Mouse (Mus musculus) MEL (cell line): ENCODE data around the gene Uggt1. TPM values are rescaled to one million over a fixed set of nuclear protein-coding genes. Genes with fewer than 3 reads are reported as not detected.

ENCODE experiments used
- DNase-seq: peaks from one replicate; pipeline ENCODE4 v3.0.0; 2011; ENCODE audit warnings: low read depth, low spot score
- H3K27ac ChIP-seq: 2 replicates; pipeline ENCODE4 v1.5.1; 2012; ENCODE audit warnings: low read depth, mild to moderate bottlenecking, control low read depth, low read length, moderate library complexity; ENCODE audit not compliant: control insufficient read depth
- H3K27me3 ChIP-seq, 2 experiments: fragments of 150-350 bp in 1 of 2; sonication (generic) in 1 of 2; 2 replicates each; pipeline ENCODE4 v1.6.1; 2012; ENCODE audit warnings: low read length in 2 of 2, mild to moderate bottlenecking in 2 of 2, improper control_type of control experiment in 1 of 2, moderate library complexity in 1 of 2; ENCODE audit not compliant: insufficient read depth in 2 of 2, control insufficient read depth in 1 of 2
- H3K36me3 ChIP-seq, 2 experiments: 2 replicates each; pipeline ENCODE4 v1.6.1; 2012 to 2014; ENCODE audit warnings: low read length in 2 of 2, improper control_type of control experiment in 1 of 2, inconsistent platforms in 1 of 2, mild to moderate bottlenecking in 1 of 2; ENCODE audit not compliant: insufficient read depth in 2 of 2, control insufficient read depth in 1 of 2
- H3K4me1 ChIP-seq, 2 experiments: fragments of 150-350 bp in 1 of 2; sonication (generic) in 1 of 2; 2 replicates each; pipeline ENCODE4 v1.6.1; 2012; ENCODE audit warnings: low read length in 2 of 2, improper control_type of control experiment in 1 of 2, mild to moderate bottlenecking in 1 of 2; ENCODE audit not compliant: insufficient read depth in 2 of 2, control insufficient read depth in 1 of 2
- H3K4me3 ChIP-seq, 2 experiments: fragments of 150-350 bp in 1 of 2; sonication (generic) in 1 of 2; 2 replicates each; pipeline ENCODE4 v1.5.1; 2012; ENCODE audit warnings: low read depth in 2 of 2, low read length in 2 of 2, mild to moderate bottlenecking in 2 of 2, moderate library complexity in 2 of 2, control low read depth in 1 of 2, improper control_type of control experiment in 1 of 2; ENCODE audit not compliant: control insufficient read depth in 1 of 2, insufficient read depth in 1 of 2
- H3K79me2 ChIP-seq: 2 replicates; pipeline ENCODE4 v1.6.1; 2012; ENCODE audit warnings: mild to moderate bottlenecking, low read length, moderate library complexity; ENCODE audit not compliant: control insufficient read depth, poor library complexity, insufficient read depth
- H3K9ac ChIP-seq: 2 replicates; pipeline ENCODE4 v1.6.1; 2012; ENCODE audit warnings: low read depth, mild to moderate bottlenecking, control low read depth, low read length, moderate library complexity; ENCODE audit not compliant: control insufficient read depth, poor library complexity, severe bottlenecking
- H3K9me3 ChIP-seq: fragments of 150-350 bp; sonication (generic); replicated peaks from 2 replicates; pipeline ENCODE4 v1.6.1; 2012; ENCODE audit warnings: mild to moderate bottlenecking, low read length, improper control_type of control experiment, moderate library complexity; ENCODE audit not compliant: insufficient read depth
- BHLHE40 ChIP-seq: IDR thresholded peaks from 2 replicates; pipeline ENCODE4 v1.6.1; 2012; ENCODE audit warnings: low read depth, mild to moderate bottlenecking, inconsistent platforms, low read length, improper control_type of control experiment, borderline replicate concordance
- CHD2 ChIP-seq: IDR thresholded peaks from 2 replicates; pipeline ENCODE4 v1.6.1; 2011; ENCODE audit warnings: low read length, improper control_type of control experiment
- ELF1 ChIP-seq: IDR thresholded peaks from 2 replicates; pipeline ENCODE4 v1.6.1; 2014; ENCODE audit warnings: low read depth, mild to moderate bottlenecking, inconsistent platforms, low read length, improper control_type of control experiment, moderate library complexity
- EP300 ChIP-seq, 2 experiments: IDR thresholded peaks; 2 replicates each; pipeline ENCODE4 v1.6.1; 2011; ENCODE audit warnings: improper control_type of control experiment in 2 of 2, low read length in 2 of 2, low read depth in 1 of 2, mild to moderate bottlenecking in 1 of 2
- ETS1 ChIP-seq: IDR thresholded peaks from 2 replicates; pipeline ENCODE4 v1.6.1; 2012; ENCODE audit warnings: low read depth, mild to moderate bottlenecking, inconsistent platforms, low read length, improper control_type of control experiment, moderate library complexity
- GABPA ChIP-seq: IDR thresholded peaks from 2 replicates; pipeline ENCODE4 v1.6.1; 2012; ENCODE audit warnings: low read depth, mild to moderate bottlenecking, inconsistent platforms, low read length, improper control_type of control experiment, moderate library complexity
- JUND ChIP-seq: IDR thresholded peaks from 2 replicates; pipeline ENCODE4 v1.6.1; 2011; ENCODE audit warnings: low read depth, mild to moderate bottlenecking, improper control_type of control experiment, low read length
- KAT2A ChIP-seq: conservative IDR thresholded peaks from 2 replicates; pipeline ENCODE4 v1.6.1; 2012; ENCODE audit warnings: low read depth, low read length, improper control_type of control experiment, inconsistent platforms
- MAFK ChIP-seq: IDR thresholded peaks from 2 replicates; pipeline ENCODE4 v1.6.1; 2011; ENCODE audit warnings: low read depth, mild to moderate bottlenecking, low read length, improper control_type of control experiment, borderline replicate concordance
- MAX ChIP-seq: IDR thresholded peaks from 2 replicates; pipeline ENCODE4 v1.6.1; 2011; ENCODE audit warnings: low read length, improper control_type of control experiment
- MEF2A ChIP-seq: IDR thresholded peaks from 2 replicates; pipeline ENCODE4 v1.6.1; 2014; ENCODE audit warnings: low read depth, mild to moderate bottlenecking, inconsistent platforms, low read length, improper control_type of control experiment; ENCODE audit not compliant: poor library complexity, insufficient replicate concordance, severe bottlenecking; ENCODE audit errors: extremely low read depth
- MYC ChIP-seq: IDR thresholded peaks from 2 replicates; pipeline ENCODE4 v1.6.1; 2011; ENCODE audit warnings: low read depth, mild to moderate bottlenecking, low read length, improper control_type of control experiment, moderate library complexity
- NELFE ChIP-seq: IDR thresholded peaks from 2 replicates; pipeline ENCODE4 v1.6.1; 2011; ENCODE audit warnings: low read depth, low read length, improper control_type of control experiment
- POLR2AphosphoS5 ChIP-seq: IDR thresholded peaks from 2 replicates; pipeline ENCODE4 v1.6.1; 2012; ENCODE audit warnings: low read depth, borderline replicate concordance, mild to moderate bottlenecking, inconsistent platforms, low read length, moderate library complexity, mixed read lengths
- RAD21 ChIP-seq: IDR thresholded peaks from 2 replicates; pipeline ENCODE4 v1.6.1; 2011; ENCODE audit warnings: mild to moderate bottlenecking, low read depth, low read length, improper control_type of control experiment
- RCOR1 ChIP-seq: IDR thresholded peaks from 2 replicates; pipeline ENCODE4 v1.6.1; 2012; ENCODE audit warnings: low read depth, mild to moderate bottlenecking, inconsistent platforms, low read length, improper control_type of control experiment
- TCF12 ChIP-seq: IDR thresholded peaks from 2 replicates; pipeline ENCODE4 v1.6.1; 2014; ENCODE audit warnings: low read depth, mild to moderate bottlenecking, inconsistent platforms, low read length, improper control_type of control experiment, moderate library complexity
- USF1 ChIP-seq: IDR thresholded peaks from 2 replicates; pipeline ENCODE4 v1.6.1; 2014; ENCODE audit warnings: low read depth, mild to moderate bottlenecking, inconsistent platforms, low read length, improper control_type of control experiment, moderate library complexity
- USF2 ChIP-seq, 2 experiments: IDR thresholded peaks; 2 replicates each; pipeline ENCODE4 v1.6.1; 2011 to 2012; ENCODE audit warnings: improper control_type of control experiment in 2 of 2, low read length in 2 of 2, borderline replicate concordance in 1 of 2, inconsistent platforms in 1 of 2, low read depth in 1 of 2, mild to moderate bottlenecking in 1 of 2; ENCODE audit not compliant: insufficient read depth in 1 of 2
- ZKSCAN1 ChIP-seq: IDR thresholded peaks from 2 replicates; pipeline ENCODE4 v1.6.1; 2012; ENCODE audit warnings: low read depth, mild to moderate bottlenecking, inconsistent platforms, low read length, improper control_type of control experiment, moderate library complexity
- polyA plus RNA-seq, 2 experiments: library from polyadenylated mRNA; stranded (reverse) in 1 of 2; unstranded in 1 of 2; fragments of >175 nt in 1 of 2; fragments of >200 nt in 1 of 2; gene quantifications; 2 replicates each; pipeline versions ENCODE4 v1.2.1 to v1.2.4; 2012; ENCODE audit warnings: low replicate concordance in 2 of 2, low read depth in 1 of 2; ENCODE audit not compliant: insufficient read length in 2 of 2, insufficient read depth in 1 of 2, missing spikeins in 1 of 2
- total RNA-seq: library from RNA; depleted of rRNA; stranded (reverse); fragments of 300-350 nt; gene quantifications from 2 replicates; pipeline ENCODE4 v1.2.3, GENCODE M21; 2012

Uggt1 gene
- total and polyA plus RNA-seq, 3 experiments = 33.8 to 98.3 (median 47.9) TPM

GRCm38 (mm10) chr1:36118061-36118685 is 126.3 kb downstream of the Uggt1 start:
- H3K9me3 ChIP-seq = no peaks in the 10 kb centered on the region
- no peaks in the 10 kb centered on the region for H3K27me3 ChIP-seq
- TF ChIP-seq RCOR1 (no peak), KAT2A (no peak), MAFK (no peak), POLR2AphosphoS5 (no peak)
- H3K4me1 ChIP-seq = peaks cover 0 to 2% of the 10 kb centered on the region in 2 experiments; a peak in 1 of 4 replicates
- H3K27ac ChIP-seq = no peak overlapping the region
- H3K36me3 ChIP-seq = no peaks in the 10 kb centered on the region
- DNase-seq = no peak
- H3K79me2 ChIP-seq = no peaks in the 10 kb centered on the region
- no peak overlapping the region for H3K4me3 ChIP-seq
- H3K9ac ChIP-seq = no peak overlapping the region

GRCm38 (mm10) chr1:36116488-36116887 is 128.0 kb downstream of the Uggt1 start:
- Histone ChIP-seq H3K27ac (no peak overlapping the region), H3K9ac (no peak overlapping the region), H3K4me1 (peaks cover 0 to 2% of the 10 kb centered on the region in 2 experiments; a peak in 1 of 4 replicates), H3K4me3 (no peak overlapping the region), H3K9me3 (no peaks in the 10 kb centered on the region), H3K79me2 (no peaks in the 10 kb centered on the region), H3K36me3 (no peaks in the 10 kb centered on the region), H3K27me3 (no peaks in the 10 kb centered on the region)
- TF ChIP-seq NELFE (no peak), MAFK (no peak), MAX (no peak), GABPA (no peak), RCOR1 (no peak), MYC (no peak), RAD21 (no peak), ELF1 (no peak), POLR2AphosphoS5 (no peak), ZKSCAN1 (no peak), ETS1 (no peak), TCF12 (no peak), BHLHE40 (no peak), JUND (no peak), CHD2 (no peak), EP300 (IDR thresholded peaks at IDR 0.05; ENCODE audit: low read depth in 1 of 2, low read length in 2 of 2) (no peak), USF2 (IDR thresholded peaks at IDR 0.05; ENCODE audit: borderline replicate concordance in 1 of 2, insufficient read depth in 1 of 2, low read depth in 1 of 2, low read length in 2 of 2) (no peak), MEF2A (no peak), USF1 (no peak)
- DNase-seq = no peak
